Mouse (Mus musculus): ENCODE results near the gene Ano4. TPM values are rescaled to one million over a fixed set of nuclear protein-coding genes. Genes with fewer than 3 reads are reported as not detected.

The Ano4 gene
- polyA plus RNA-seq, 1 experiment from 2014 or later, result 6.5 TPM

GRCm38 (mm10) chr10:89224524-89224923, 120.0 kb downstream of the Ano4 start:
- Histone ChIP-seq H3K4me3 (no peak overlapping the region), H3K27ac (ENCODE audit: poor library complexity, severe bottlenecking) (no peak overlapping the region), H3K9ac (no peak overlapping the region), H3K9me3 (replicated peaks) (no peaks in the 10 kb centered on the region), H3K27me3 (replicated peaks) (no peaks in the 10 kb centered on the region), H3K36me3 (no peaks in the 10 kb centered on the region), H3K4me1 (replicated peaks) (no peaks in the 10 kb centered on the region), H3K4me2 (no peak overlapping the region)
- WGBS, result 32% methylated on average over 7 of the region's 7 CpGs
- no peak for ATAC-seq (ENCODE audit: insufficient number of reproducible peaks, low FRiP score)

GRCm38 (mm10) chr10:89222284-89222989, 122.1 kb downstream of the Ano4 start:
- Histone ChIP-seq H3K9ac (no peak overlapping the region), H3K4me1 (replicated peaks) (no peaks in the 10 kb centered on the region), H3K27me3 (replicated peaks) (no peaks in the 10 kb centered on the region), H3K4me3 (no peak overlapping the region), H3K9me3 (replicated peaks) (no peaks in the 10 kb centered on the region), H3K36me3 (no peaks in the 10 kb centered on the region), H3K4me2 (no peak overlapping the region), H3K27ac (ENCODE audit: poor library complexity, severe bottlenecking) (no peak overlapping the region)
- no peak for ATAC-seq (ENCODE audit: insufficient number of reproducible peaks, low FRiP score)
- WGBS, result 82% methylated on average over 6 of the region's 6 CpGs

GRCm38 (mm10) chr10:89216078-89216477, 128.5 kb downstream of the Ano4 start:
- 82% methylated on average over 6 of the region's 6 CpGs for whole genome bisulfite sequencing
- Histone ChIP-seq H3K27ac (ENCODE audit: poor library complexity, severe bottlenecking) (no peak overlapping the region), H3K36me3 (no peaks in the 10 kb centered on the region), H3K4me1 (replicated peaks) (no peaks in the 10 kb centered on the region), H3K9me3 (replicated peaks) (no peaks in the 10 kb centered on the region), H3K4me2 (no peak overlapping the region), H3K9ac (no peak overlapping the region), H3K27me3 (replicated peaks) (no peaks in the 10 kb centered on the region), H3K4me3 (no peak overlapping the region)
- no peak for ATAC-seq (ENCODE audit: insufficient number of reproducible peaks, low FRiP score)

GRCm38 (mm10) chr10:89205858-89206257, 138.7 kb downstream of the Ano4 start:
- no peaks in the 10 kb centered on the region for H3K9me3 ChIP-seq (replicated peaks)
- no peak overlapping the region for H3K27ac ChIP-seq (ENCODE audit: poor library complexity, severe bottlenecking)
- no peaks in the 10 kb centered on the region for H3K36me3 ChIP-seq
- H3K4me1 ChIP-seq (replicated peaks), result no peaks in the 10 kb centered on the region
- 49% methylated on average over 2 of the region's 2 CpGs for WGBS
- H3K9ac ChIP-seq, result no peak overlapping the region
- no peak overlapping the region for H3K4me2 ChIP-seq
- no peak for ATAC-seq (ENCODE audit: insufficient number of reproducible peaks, low FRiP score)
- H3K4me3 ChIP-seq, result no peak overlapping the region
- H3K27me3 ChIP-seq (replicated peaks), result no peaks in the 10 kb centered on the region

- Histone ChIP-seq H3K36me3 (no peaks in the 10 kb centered on the region), H3K9me3 (replicated peaks) (no peaks in the 10 kb centered on the region), H3K9ac (no peak overlapping the region), H3K4me3 (no peak overlapping the region), H3K4me2 (no peak overlapping the region), H3K27ac (ENCODE audit: poor library complexity, severe bottlenecking) (no peak overlapping the region), H3K4me1 (replicated peaks) (no peaks in the 10 kb centered on the region), H3K27me3 (replicated peaks) (no peaks in the 10 kb centered on the region)
- ATAC-seq (ENCODE audit: insufficient number of reproducible peaks, low FRiP score), result no peak
- 82% methylated on average over 10 of the region's 10 CpGs for WGBS
Observed at GRCm38 (mm10) chr10:89196444-89196843, 148.1 kb downstream of the Ano4 start.

GRCm38 (mm10) chr10:89195068-89195467, 149.5 kb downstream of the Ano4 start:
- Histone ChIP-seq H3K4me1 (replicated peaks) (no peaks in the 10 kb centered on the region), H3K9ac (no peak overlapping the region), H3K4me3 (no peak overlapping the region), H3K27me3 (replicated peaks) (no peaks in the 10 kb centered on the region), H3K4me2 (no peak overlapping the region), H3K9me3 (replicated peaks) (no peaks in the 10 kb centered on the region), H3K36me3 (no peaks in the 10 kb centered on the region), H3K27ac (ENCODE audit: poor library complexity, severe bottlenecking) (no peak overlapping the region)
- 68% methylated on average over 3 of the region's 3 CpGs for WGBS
- ATAC-seq (ENCODE audit: insufficient number of reproducible peaks, low FRiP score), result no peak

GRCm38 (mm10) chr10:89194440-89194839, 150.1 kb downstream of the Ano4 start:
- H3K36me3 ChIP-seq, result no peaks in the 10 kb centered on the region
- H3K4me3 ChIP-seq, result no peak overlapping the region
- no peak overlapping the region for H3K4me2 ChIP-seq
- no peaks in the 10 kb centered on the region for H3K4me1 ChIP-seq (replicated peaks)
- H3K9me3 ChIP-seq (replicated peaks), result no peaks in the 10 kb centered on the region
- WGBS, result 78% methylated on average over 7 of the region's 7 CpGs
- no peak overlapping the region for H3K27ac ChIP-seq (ENCODE audit: poor library complexity, severe bottlenecking)
- H3K9ac ChIP-seq, result no peak overlapping the region
- no peak for ATAC-seq (ENCODE audit: insufficient number of reproducible peaks, low FRiP score)
- no peaks in the 10 kb centered on the region for H3K27me3 ChIP-seq (replicated peaks)

GRCm38 (mm10) chr10:89177921-89178320, 166.6 kb downstream of the Ano4 start:
- 79% methylated on average over 4 of the region's 4 CpGs for WGBS
- no peak overlapping the region for H3K4me3 ChIP-seq
- no peak for ATAC-seq (ENCODE audit: insufficient number of reproducible peaks, low FRiP score)

GRCm38 (mm10) chr10:89164533-89164932, 180.0 kb downstream of the Ano4 start:
- no peak overlapping the region for H3K9ac ChIP-seq
- no peak overlapping the region for H3K4me3 ChIP-seq
- H3K27me3 ChIP-seq (replicated peaks), result no peaks in the 10 kb centered on the region
- H3K27ac ChIP-seq (ENCODE audit: poor library complexity, severe bottlenecking), result no peak overlapping the region
- no peak for ATAC-seq (ENCODE audit: insufficient number of reproducible peaks, low FRiP score)
- 73% methylated on average over 1 of the region's 1 CpGs for WGBS
- no peak overlapping the region for H3K4me2 ChIP-seq
- no peaks in the 10 kb centered on the region for H3K36me3 ChIP-seq
- no peaks in the 10 kb centered on the region; the same call in 1 of the 2 replicates for H3K4me1 ChIP-seq (replicated peaks)
- H3K9me3 ChIP-seq (replicated peaks), result 0 out of 2 replicates have a peak, but pooled peaks cover 2% of the 10 kb centered on the region

More at GRCm38 (mm10) chr10:89177921-89178320, 166.6 kb downstream of the Ano4 start:
- Histone ChIP-seq H3K4me1 (replicated peaks) (0 out of 2 replicates have a peak, but pooled peaks cover 7% of the 10 kb centered on the region), H3K27me3 (replicated peaks) (no peaks in the 10 kb centered on the region; the same call in 1 of the 2 replicates), H3K36me3 (no peaks in the 10 kb centered on the region), H3K9ac (no peak overlapping the region), H3K9me3 (replicated peaks) (no peaks in the 10 kb centered on the region), H3K4me2 (no peak overlapping the region), H3K27ac (ENCODE audit: poor library complexity, severe bottlenecking) (no peak overlapping the region)

GRCm38 (mm10) chr10:89155502-89155901, 189.1 kb downstream of the Ano4 start:
- ATAC-seq (ENCODE audit: insufficient number of reproducible peaks, low FRiP score), result no peak
- H3K9me3 ChIP-seq (replicated peaks), result no peaks in the 10 kb centered on the region
- H3K27me3 ChIP-seq (replicated peaks), result no peaks in the 10 kb centered on the region
- H3K27ac ChIP-seq (ENCODE audit: poor library complexity, severe bottlenecking), result no peak overlapping the region
- no peaks in the 10 kb centered on the region; the same call in 1 of the 2 replicates for H3K4me1 ChIP-seq (replicated peaks)
- no peak overlapping the region for H3K4me3 ChIP-seq
- no peaks in the 10 kb centered on the region for H3K36me3 ChIP-seq
- no peak overlapping the region for H3K9ac ChIP-seq
- 63% methylated on average over 2 of the region's 2 CpGs for WGBS
- no peak overlapping the region for H3K4me2 ChIP-seq

- Histone ChIP-seq H3K27ac (ENCODE audit: poor library complexity, severe bottlenecking) (no peak overlapping the region), H3K4me1 (replicated peaks) (no peaks in the 10 kb centered on the region; the same call in 1 of the 2 replicates), H3K9ac (no peak overlapping the region), H3K4me3 (no peak overlapping the region), H3K36me3 (no peaks in the 10 kb centered on the region), H3K9me3 (replicated peaks) (no peaks in the 10 kb centered on the region), H3K4me2 (no peak overlapping the region), H3K27me3 (replicated peaks) (no peaks in the 10 kb centered on the region)
- 71% methylated on average over 2 of the region's 2 CpGs for WGBS
- ATAC-seq (ENCODE audit: insufficient number of reproducible peaks, low FRiP score), result no peak
Observed at GRCm38 (mm10) chr10:89154797-89155465, 189.6 kb downstream of the Ano4 start.

All from heart, embryonic 12.5 days (tissue).